Mouse (Mus musculus) heart, postnatal 0 days (tissue): ENCODE measurements around the gene Medag.

Source experiments
- CTCF ChIP-seq: IDR thresholded peaks from 2 replicates; pipeline ENCODE4 v1.5.1; 2016; ENCODE audit warnings: antibody characterized with exemption, control low read depth, low read depth
- EP300 ChIP-seq: IDR thresholded peaks from 2 replicates; pipeline ENCODE4 v1.6.1; 2016; ENCODE audit warnings: antibody characterized with exemption, low read depth

- TF ChIP-seq CTCF (no peak), EP300 (no peak)
Measured at GRCm38 (mm10) chr5:149367011-149367410, 44.5 kb upstream of the Medag start.
